Mouse (Mus musculus) hindbrain, postnatal 0 days (tissue): ENCODE data around the gene Lgr5. TPM values are rescaled to one million over a fixed set of nuclear protein-coding genes. Genes with fewer than 3 reads are reported as not detected.
A peak's percentile ranks its signal among the peaks of the same experiment; 100 is the strongest.

Source experiments
- ATAC-seq: fragments of 200-750 bp; cut with Nextera tagmentation; 2 replicates; pipeline ENCODE4 v1.8.0; 2017; ENCODE audit warnings: mild to moderate bottlenecking, moderate TSS enrichment, moderate library complexity
- DNase-seq: peaks from one replicate; pipeline ENCODE4 v3.0.0-alpha.2; 2015; ENCODE audit warnings: low spot score
- H3K27ac ChIP-seq: fragments of 300-500 bp; sonication (generic); 2 replicates; pipeline ENCODE4 v1.5.1; 2014; ENCODE audit warnings: mild to moderate bottlenecking
- H3K27me3 ChIP-seq: fragments of 300-500 bp; sonication (generic); 2 replicates; pipeline ENCODE4 v1.6.1; 2014; ENCODE audit warnings: low read length, mixed read lengths; ENCODE audit not compliant: insufficient read depth
- H3K36me3 ChIP-seq: fragments of 300-500 bp; sonication (generic); 2 replicates; pipeline ENCODE4 v1.6.1; 2014; ENCODE audit warnings: low read length, mixed read lengths; ENCODE audit not compliant: insufficient read depth
- H3K4me1 ChIP-seq: fragments of 300-500 bp; sonication (generic); 2 replicates; pipeline ENCODE4 v1.6.1; 2014; ENCODE audit warnings: antibody characterized with exemption, low read length, mixed read lengths; ENCODE audit not compliant: insufficient read depth
- H3K4me2 ChIP-seq: fragments of 300-500 bp; sonication (generic); 2 replicates; pipeline ENCODE4 v1.6.1; 2014; ENCODE audit warnings: low read depth, mild to moderate bottlenecking, low read length, moderate library complexity, mixed read lengths
- H3K4me3 ChIP-seq: fragments of 300-500 bp; sonication (generic); 2 replicates; pipeline ENCODE4 v1.5.1; 2014; ENCODE audit warnings: low read length
- H3K9ac ChIP-seq: fragments of 300-500 bp; sonication (generic); replicated peaks from 2 replicates; pipeline ENCODE4 v1.6.1; 2014; ENCODE audit warnings: mild to moderate bottlenecking, low read length, moderate library complexity, mixed read lengths
- H3K9me3 ChIP-seq: fragments of 300-500 bp; sonication (generic); 2 replicates; pipeline ENCODE4 v1.6.1; 2016; ENCODE audit warnings: low read length, mixed read lengths
- CTCF ChIP-seq: IDR thresholded peaks from 2 replicates; pipeline ENCODE4 v1.5.1; 2016; ENCODE audit warnings: antibody characterized with exemption, control low read depth, low read depth
- WGBS: fragments of 180-500 bp; shearing (Covaris S2); extraction: QIAGEN DNeasy Blood & Tissue Kit; methylation state at CpG from one replicate; pipeline ENCODE4 v1.1.7; 2014; 5-methylcytosine and 5-hydroxymethylcytosine counted together
- polyA plus RNA-seq: library from polyadenylated mRNA; unstranded; fragments of >200 nt; fragmentation: Nextera tagmentation; extraction: Ambion mirVana; gene quantifications from 2 replicates; pipeline ENCODE4 v1.2.1, GENCODE M21; 2015
- total RNA-seq: library from RNA; depleted of rRNA; stranded (reverse); fragments of >200 nt; gene quantifications from 2 replicates; pipeline ENCODE4 v1.2.3, GENCODE M21; 2014; rRNA removed

The Lgr5 gene
- total RNA-seq (2.3 and 3.3 TPM in 2 replicates), polyA plus RNA-seq (2.6 and 3.0 TPM in 2 replicates)

DNA sequence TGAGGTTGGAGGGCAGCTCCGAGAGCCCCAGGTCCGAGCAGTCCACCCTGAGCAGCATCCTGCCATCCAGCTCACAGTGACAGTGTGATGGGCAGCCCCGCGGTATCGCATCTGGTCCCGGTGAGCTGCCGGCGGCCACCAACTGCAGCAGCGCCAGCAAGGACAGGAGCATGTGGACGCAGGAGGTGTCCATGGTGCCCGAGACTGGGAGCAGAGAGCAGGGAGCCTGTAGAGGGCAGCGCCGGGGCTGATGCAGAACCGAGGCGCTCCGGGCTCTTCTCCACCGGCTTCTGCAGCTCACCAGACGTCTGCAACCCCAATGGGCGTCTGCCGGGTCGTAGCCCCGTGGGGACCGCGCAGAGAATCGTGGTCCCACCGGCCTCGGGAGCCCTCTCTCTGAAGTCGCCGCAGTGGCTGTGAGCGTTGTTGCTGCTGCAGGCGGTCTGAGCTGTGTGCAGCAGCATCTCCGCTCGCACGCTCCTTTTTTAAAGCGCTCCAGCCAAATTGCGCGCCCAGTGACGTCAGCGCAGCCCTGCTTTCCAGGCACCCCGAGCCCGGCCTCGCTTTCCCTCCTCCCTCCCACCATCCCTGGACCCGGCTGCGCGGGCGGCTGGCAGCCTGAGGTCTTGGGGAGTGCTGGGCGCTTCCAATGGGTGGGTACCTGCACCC lies at the start of gene Lgr5:
TSS of gene Lgr5 (minus strand) at position 480 of the 669 bp plus-strand sequence.
- Histone ChIP-seq H3K4me2 (peak within 1 kb of the TSS; percentile 100), H3K27ac (no peak within 1 kb of the TSS), H3K4me1 (0 out of 2 replicates have a peak, but pooled peaks cover 5% of the 10 kb centered on the region), H3K36me3 (no peaks in the 10 kb centered on the region), H3K27me3 (peaks cover 17% of the 10 kb centered on the region; the same call in 1 of the 2 replicates), H3K9me3 (no peaks in the 10 kb centered on the region), H3K4me3 (peak within 1 kb of the TSS; percentile 68), H3K9ac (peak within 1 kb of the TSS; percentile 49)
- DNase-seq (peak; percentile 81), ATAC-seq (peak; percentile 89)
- peak; percentile 66 for TF ChIP-seq CTCF
- 0% methylated on average over 41 of the region's 47 CpGs for WGBS

DNA sequence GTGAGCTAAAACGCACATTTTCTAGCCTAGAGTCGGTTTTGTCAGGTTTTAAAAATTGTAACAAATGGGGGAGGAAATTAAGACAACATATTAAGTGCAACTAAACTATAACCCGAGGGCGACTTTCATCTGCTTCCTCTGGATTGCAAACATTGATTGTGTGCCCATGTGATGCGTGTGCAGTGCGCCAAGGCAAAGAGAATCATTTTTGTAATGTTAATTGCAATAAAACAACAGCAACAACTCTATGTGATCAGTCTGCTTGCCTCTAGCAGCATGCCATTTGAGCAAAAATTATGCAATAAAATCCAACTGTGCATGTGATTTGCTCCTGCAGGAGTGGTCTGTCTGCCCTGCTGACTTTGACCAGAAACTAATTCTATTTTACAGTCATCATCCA lies 39.1 kb upstream of the Lgr5 start:
- H3K9ac ChIP-seq = no peak overlapping the region
- H3K27me3 ChIP-seq = no peaks in the 10 kb centered on the region
- H3K36me3 ChIP-seq = no peaks in the 10 kb centered on the region
- ATAC-seq (no peak), DNase-seq (no peak)
- no peak overlapping the region for H3K4me3 ChIP-seq
- H3K4me2 ChIP-seq = no peak overlapping the region
- no peak for TF ChIP-seq CTCF
- 84% methylated on average over 6 of the region's 6 CpGs for WGBS
- H3K27ac ChIP-seq = no peak overlapping the region
- no peaks in the 10 kb centered on the region for H3K4me1 ChIP-seq
- H3K9me3 ChIP-seq = no peaks in the 10 kb centered on the region

- TF ChIP-seq CTCF = no peak
- no peak overlapping the region for H3K4me3 ChIP-seq
- H3K27ac ChIP-seq = no peak overlapping the region
- no peak overlapping the region for H3K4me2 ChIP-seq
- H3K36me3 ChIP-seq = no peaks in the 10 kb centered on the region
- ATAC-seq (no peak), DNase-seq (no peak)
- no peaks in the 10 kb centered on the region for H3K4me1 ChIP-seq
- H3K27me3 ChIP-seq = no peaks in the 10 kb centered on the region
- 90% methylated on average over 2 of the region's 2 CpGs for WGBS
- H3K9ac ChIP-seq = no peak overlapping the region
- H3K9me3 ChIP-seq = no peaks in the 10 kb centered on the region
These were observed 37.4 kb upstream of the Lgr5 start for GRCm38 (mm10) chr10:115624957-115625356.

- Histone ChIP-seq H3K27ac (no peak overlapping the region), H3K27me3 (no peaks in the 10 kb centered on the region), H3K4me2 (no peak overlapping the region), H3K9me3 (no peaks in the 10 kb centered on the region), H3K4me3 (no peak overlapping the region), H3K36me3 (no peaks in the 10 kb centered on the region), H3K9ac (no peak overlapping the region), H3K4me1 (no peaks in the 10 kb centered on the region)
- peak; percentile 38; the same call in 1 of the 2 replicates for ATAC-seq
- no peak for TF ChIP-seq CTCF
- 52% methylated on average over 15 of the region's 15 CpGs for WGBS
- DNase-seq = peak; percentile 28
These were observed 36.5 kb upstream of the Lgr5 start for GRCm38 (mm10) chr10:115623956-115624671.

GRCm38 (mm10) chr10:115623481-115623880 lies 35.9 kb upstream of the Lgr5 start:
- no peak for TF ChIP-seq CTCF
- no peaks in the 10 kb centered on the region for H3K9me3 ChIP-seq
- H3K36me3 ChIP-seq = no peaks in the 10 kb centered on the region
- H3K27ac ChIP-seq = no peak overlapping the region
- H3K4me2 ChIP-seq = no peak overlapping the region
- DNase-seq (no peak), ATAC-seq (no peak)
- H3K9ac ChIP-seq = no peak overlapping the region
- no peaks in the 10 kb centered on the region for H3K27me3 ChIP-seq
- no peaks in the 10 kb centered on the region for H3K4me1 ChIP-seq
- H3K4me3 ChIP-seq = no peak overlapping the region
- WGBS = 83% methylated on average over 7 of the region's 7 CpGs

DNA sequence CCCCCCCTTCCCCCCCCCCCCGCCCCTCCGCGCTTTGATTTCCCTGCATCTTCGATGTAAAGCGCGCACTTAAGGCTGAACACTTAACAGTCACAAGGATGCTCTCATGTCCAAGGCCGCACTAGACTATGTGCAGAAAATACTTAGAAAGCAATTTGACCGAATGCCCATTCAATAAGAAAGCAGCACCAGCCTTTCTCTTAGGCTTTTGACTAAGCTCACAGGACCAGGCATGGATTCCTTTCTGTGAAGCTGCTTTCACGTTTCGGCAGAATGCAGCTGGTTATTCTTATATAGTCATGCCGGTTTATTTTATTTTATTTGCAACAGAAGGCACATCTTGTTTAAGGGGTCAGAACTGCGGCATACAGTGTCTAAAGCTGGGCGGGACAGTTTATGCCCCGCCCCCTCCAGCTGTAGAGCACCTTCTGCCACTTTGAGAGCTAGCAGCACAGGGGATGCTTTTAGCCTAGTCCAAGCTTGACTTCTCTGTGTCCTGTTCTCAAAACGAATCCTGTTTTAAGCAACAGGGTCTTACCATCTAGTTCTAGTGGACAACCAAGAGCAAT lies 30.8 kb upstream of the Lgr5 start:
- no peaks in the 10 kb centered on the region for H3K4me1 ChIP-seq
- no peaks in the 10 kb centered on the region for H3K27me3 ChIP-seq
- peak; percentile 46 for DNase-seq
- no peaks in the 10 kb centered on the region for H3K9me3 ChIP-seq
- ATAC-seq = peak; percentile 47
- H3K4me3 ChIP-seq = peak overlapping the region; percentile 28
- H3K27ac ChIP-seq = no peak overlapping the region
- no peaks in the 10 kb centered on the region for H3K36me3 ChIP-seq
- TF ChIP-seq CTCF = no peak
- peak overlapping the region; percentile 58 for H3K4me2 ChIP-seq
- 27% methylated on average over 15 of the region's 15 CpGs for WGBS
- H3K9ac ChIP-seq = no peak overlapping the region
